Mouse (Mus musculus) embryonic facial prominence, embryonic 13.5 days (tissue): ENCODE measurements around the gene Amdhd2. TPM values are rescaled to one million over a fixed set of nuclear protein-coding genes. Genes with fewer than 3 reads are reported as not detected.
A peak's percentile ranks its signal among the peaks of the same experiment; 100 is the strongest.

Experiments used
- ATAC-seq: fragments of 200-750 bp; cut with Nextera tagmentation; 2 replicates; pipeline ENCODE4 v1.8.0; 2017; ENCODE audit warnings: low read depth; ENCODE audit not compliant: insufficient number of reproducible peaks, insufficient read depth, low FRiP score, low TSS enrichment
- H3K27ac ChIP-seq: fragments of 300-500 bp; sonication (generic); 2 replicates; pipeline ENCODE4 v1.5.1; 2015; ENCODE audit warnings: moderate library complexity, mild to moderate bottlenecking, inconsistent platforms
- H3K27me3 ChIP-seq: fragments of 300-500 bp; sonication (generic); 2 replicates; pipeline ENCODE4 v1.6.1; 2015; ENCODE audit warnings: mild to moderate bottlenecking, inconsistent platforms
- H3K36me3 ChIP-seq: fragments of 300-500 bp; sonication (generic); 2 replicates; pipeline ENCODE4 v1.6.1; 2015; ENCODE audit warnings: mild to moderate bottlenecking, inconsistent platforms
- H3K4me1 ChIP-seq: fragments of 300-500 bp; sonication (generic); 2 replicates; pipeline ENCODE4 v1.6.1; 2015; ENCODE audit warnings: inconsistent platforms
- H3K4me2 ChIP-seq: fragments of 300-500 bp; sonication (generic); 2 replicates; pipeline ENCODE4 v1.6.1; 2015; ENCODE audit warnings: moderate library complexity, mild to moderate bottlenecking, inconsistent platforms
- H3K4me3 ChIP-seq: fragments of 300-500 bp; sonication (generic); 2 replicates; pipeline ENCODE4 v1.5.1; 2015; ENCODE audit warnings: mild to moderate bottlenecking, inconsistent platforms
- H3K9ac ChIP-seq: fragments of 300-500 bp; sonication (generic); 2 replicates; pipeline ENCODE4 v1.6.1; 2015; ENCODE audit warnings: mild to moderate bottlenecking, inconsistent platforms
- H3K9me3 ChIP-seq: fragments of 300-500 bp; sonication (generic); 2 replicates; pipeline ENCODE4 v1.6.1; 2016; ENCODE audit warnings: inconsistent platforms
- WGBS: fragments of 180-500 bp; shearing (Covaris S2); methylation state at CpG from one replicate; pipeline ENCODE4 v1.1.7; 2015; ENCODE audit warnings: mixed read lengths; 5-methylcytosine and 5-hydroxymethylcytosine counted together
- polyA plus RNA-seq: library from polyadenylated mRNA; unstranded; fragments of >200 nt; fragmentation: Nextera tagmentation; extraction: Ambion mirVana; gene quantifications from 2 replicates; pipeline ENCODE4 v1.2.1, GENCODE M21; 2015

The Amdhd2 gene
- polyA plus RNA-seq, 1 experiment from 2014 or later, result 41.4 TPM

DNA sequence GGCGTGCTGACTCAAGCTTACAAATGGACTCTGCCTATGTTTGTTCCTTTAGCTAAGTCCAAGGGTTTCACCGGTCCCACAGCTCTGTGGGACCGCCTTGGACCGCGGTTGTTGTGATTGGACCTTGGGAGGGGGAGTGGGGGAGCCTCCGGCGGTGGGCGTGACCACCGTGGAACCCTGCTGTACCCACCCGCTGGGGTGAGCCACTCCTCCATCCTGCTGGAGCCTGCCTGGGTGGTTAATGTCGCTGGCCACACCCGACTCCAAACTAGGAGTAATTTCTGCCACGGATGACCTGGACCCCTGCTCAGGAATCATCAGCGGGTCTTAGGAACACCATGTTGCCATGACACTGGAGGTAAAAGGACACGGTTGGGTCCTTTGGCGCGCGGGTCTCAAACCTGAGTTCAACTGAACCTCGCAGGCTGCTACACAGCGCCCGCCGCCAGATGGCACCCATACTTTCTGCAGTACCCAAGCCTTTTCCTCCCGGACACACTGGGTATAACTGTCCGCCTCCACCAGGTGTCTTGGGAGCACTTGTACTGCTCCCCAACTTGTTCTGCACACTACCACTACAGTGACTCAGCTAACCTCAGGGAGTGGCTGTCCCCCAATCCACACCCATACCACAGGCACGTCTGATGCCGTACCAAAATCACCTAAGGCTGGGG is 11.5 kb downstream of the Amdhd2 start:
- peaks cover 18% of the 10 kb centered on the region for H3K4me1 ChIP-seq
- H3K27me3 ChIP-seq, result no peaks in the 10 kb centered on the region
- H3K9ac ChIP-seq, result peak overlapping the region; percentile 64
- peak overlapping the region; percentile 48 for H3K4me3 ChIP-seq
- H3K9me3 ChIP-seq, result no peaks in the 10 kb centered on the region
- under 1% methylated on average over 26 of the region's 26 CpGs for WGBS
- peak overlapping the region; percentile 82 for H3K4me2 ChIP-seq
- H3K27ac ChIP-seq, result no peak overlapping the region; the same call in 1 of the 2 replicates
- peaks cover 21% of the 10 kb centered on the region for H3K36me3 ChIP-seq
- ATAC-seq, result peak; percentile 81

DNA sequence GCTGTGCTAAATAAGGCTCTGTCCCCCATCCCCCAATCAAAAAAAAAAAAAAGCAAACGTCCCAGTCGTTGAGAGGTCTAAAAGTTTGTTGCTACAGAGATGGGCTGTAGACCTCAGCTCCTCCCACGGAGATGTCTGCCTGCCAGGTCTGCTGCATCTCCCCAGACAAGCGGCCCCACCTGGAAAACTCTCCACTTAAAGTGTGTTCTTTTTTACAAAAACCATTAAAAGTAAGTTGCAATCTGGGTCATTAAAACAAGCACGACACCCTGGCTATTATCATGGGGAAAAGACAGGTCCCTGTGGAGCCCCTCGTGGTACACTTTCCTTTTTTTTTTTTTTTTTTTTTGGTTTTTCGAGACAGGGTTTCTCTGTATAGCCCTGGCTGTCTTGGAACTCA is 12.2 kb downstream of the Amdhd2 start:
- Histone ChIP-seq H3K4me2 (peak overlapping the region; percentile 82), H3K9ac (peak overlapping the region; percentile 64; the same call in 1 of the 2 replicates), H3K9me3 (no peaks in the 10 kb centered on the region), H3K27ac (no peak overlapping the region), H3K36me3 (peaks cover 15% of the 10 kb centered on the region), H3K4me3 (peak overlapping the region; percentile 48), H3K27me3 (no peaks in the 10 kb centered on the region), H3K4me1 (peaks cover 18% of the 10 kb centered on the region)
- WGBS, result 13% methylated on average over 7 of the region's 7 CpGs
- no peak for ATAC-seq

DNA sequence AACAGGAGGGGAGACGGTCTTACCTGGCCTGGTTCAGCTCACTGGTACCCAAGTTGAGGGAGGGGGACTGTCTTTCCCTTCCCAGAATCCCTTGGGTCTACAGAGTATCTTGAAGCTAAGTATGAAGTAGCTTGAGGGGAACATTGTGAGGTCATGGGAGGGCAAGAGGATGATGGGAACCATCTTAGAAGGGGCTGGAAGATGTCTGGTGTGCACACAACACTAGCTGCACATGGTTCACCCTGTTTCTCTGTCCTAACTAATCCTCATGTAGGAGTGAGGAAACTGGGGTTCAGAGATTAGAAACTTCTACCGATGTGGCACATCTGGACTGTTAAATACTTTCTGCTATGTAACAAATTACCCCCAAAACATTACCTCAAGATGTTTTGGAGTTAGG is 12.7 kb downstream of the Amdhd2 start, which contains the start of gene Pdpk1:
Gene Pdpk1, minus strand, starts transcription at position 101 of the 400 bp plus-strand sequence.
- no peak for ATAC-seq
- H3K4me1 ChIP-seq, result peaks cover 18% of the 10 kb centered on the region
- no peak within 1 kb of the TSS; the same call in 1 of the 2 replicates for H3K27ac ChIP-seq
- no peaks in the 10 kb centered on the region for H3K27me3 ChIP-seq
- peak within 1 kb of the TSS; percentile 82 for H3K4me2 ChIP-seq
- peaks cover 9% of the 10 kb centered on the region for H3K36me3 ChIP-seq
- H3K9me3 ChIP-seq, result no peaks in the 10 kb centered on the region
- 86% methylated on average over 2 of the region's 2 CpGs for WGBS
- peak within 1 kb of the TSS; percentile 48 for H3K4me3 ChIP-seq
- H3K9ac ChIP-seq, result peak within 1 kb of the TSS; percentile 64

DNA sequence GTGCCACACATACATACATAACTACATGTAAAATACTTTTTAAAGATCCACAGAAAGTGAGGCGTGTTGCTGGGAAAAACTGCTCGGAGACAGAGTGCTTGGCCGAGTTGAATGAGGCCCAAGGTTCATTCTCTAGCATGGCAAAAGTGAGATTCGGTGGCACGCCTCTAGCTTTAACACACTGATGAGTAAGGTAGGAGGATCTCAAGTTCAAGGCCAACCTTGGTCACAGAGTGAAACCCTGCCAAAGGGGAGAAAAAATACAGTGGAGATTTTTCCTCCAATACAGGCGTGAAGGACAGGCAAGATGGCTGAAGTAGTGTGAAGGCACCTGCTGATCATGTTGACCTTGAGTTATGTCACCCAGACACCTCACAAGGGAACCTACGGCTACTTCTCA is 14.1 kb downstream of the Amdhd2 start:
- H3K4me1 ChIP-seq, result peaks cover 18% of the 10 kb centered on the region
- H3K9me3 ChIP-seq, result no peaks in the 10 kb centered on the region
- no peak overlapping the region for H3K4me3 ChIP-seq
- H3K9ac ChIP-seq, result no peak overlapping the region
- 84% methylated on average over 7 of the region's 7 CpGs for WGBS
- ATAC-seq, result no peak
- H3K36me3 ChIP-seq, result no peaks in the 10 kb centered on the region
- H3K4me2 ChIP-seq, result no peak overlapping the region
- H3K27me3 ChIP-seq, result no peaks in the 10 kb centered on the region
- no peak overlapping the region for H3K27ac ChIP-seq

DNA sequence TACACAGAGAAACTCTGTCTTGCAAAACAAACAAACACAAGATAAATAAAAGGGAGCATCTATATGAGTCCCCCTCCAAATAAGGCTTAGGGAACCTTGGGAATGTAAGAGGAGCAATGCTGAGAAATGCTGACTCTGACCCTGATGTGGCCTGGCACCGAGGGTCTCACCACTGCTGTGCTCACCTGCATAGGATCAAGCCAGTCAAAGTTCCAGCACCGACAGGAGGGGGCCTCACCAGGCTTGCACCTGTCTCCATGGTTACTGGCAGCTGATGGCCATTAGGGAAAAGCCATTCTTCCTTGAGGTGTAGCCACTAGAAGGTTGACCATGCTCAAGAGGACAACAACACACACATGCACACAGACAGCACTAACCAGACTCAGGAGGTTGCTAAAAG is 20.7 kb downstream of the Amdhd2 start:
- no peak for ATAC-seq
- Histone ChIP-seq H3K9ac (no peak overlapping the region), H3K9me3 (no peaks in the 10 kb centered on the region), H3K27me3 (no peaks in the 10 kb centered on the region), H3K36me3 (no peaks in the 10 kb centered on the region), H3K4me2 (no peak overlapping the region), H3K4me3 (no peak overlapping the region), H3K27ac (no peak overlapping the region), H3K4me1 (peaks cover 23% of the 10 kb centered on the region)
- WGBS, result 44% methylated on average over 2 of the region's 2 CpGs

DNA sequence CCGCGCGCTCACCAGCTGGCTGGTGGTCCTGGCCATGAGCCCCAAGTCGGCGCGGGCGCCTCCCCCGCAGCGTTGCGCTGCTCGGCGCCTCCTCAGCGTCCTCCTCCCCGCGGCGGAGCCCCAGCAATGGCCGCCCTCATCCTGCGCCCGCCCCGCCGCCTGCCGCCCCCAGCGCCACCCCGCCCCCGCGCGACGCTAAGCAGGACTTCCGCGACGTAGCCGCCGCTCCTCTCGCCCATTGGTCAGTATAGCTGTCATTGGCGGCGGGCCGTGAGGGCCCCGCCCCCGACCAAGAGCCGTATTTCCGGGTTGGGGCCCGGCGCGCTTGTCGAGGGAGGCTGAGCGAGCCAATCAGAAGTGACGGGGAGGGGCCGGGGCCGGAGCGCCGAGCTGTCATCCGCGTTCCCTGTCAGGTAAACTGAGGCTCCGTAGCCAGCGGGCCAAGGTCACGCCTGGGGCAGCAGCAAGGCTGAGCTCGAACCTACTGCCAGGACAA is 22.1 kb downstream of the Amdhd2 start:
- no peaks in the 10 kb centered on the region for H3K9me3 ChIP-seq
- no peaks in the 10 kb centered on the region for H3K36me3 ChIP-seq
- peak overlapping the region; percentile 97 for H3K4me3 ChIP-seq
- peak overlapping the region; percentile 85 for H3K4me2 ChIP-seq
- H3K27me3 ChIP-seq, result no peaks in the 10 kb centered on the region
- ATAC-seq, result peak; percentile 95
- peak overlapping the region; percentile 94 for H3K9ac ChIP-seq
- peaks cover 31% of the 10 kb centered on the region for H3K4me1 ChIP-seq
- peak overlapping the region; percentile 89 for H3K27ac ChIP-seq
- WGBS, result under 1% methylated on average over 57 of the region's 57 CpGs

DNA sequence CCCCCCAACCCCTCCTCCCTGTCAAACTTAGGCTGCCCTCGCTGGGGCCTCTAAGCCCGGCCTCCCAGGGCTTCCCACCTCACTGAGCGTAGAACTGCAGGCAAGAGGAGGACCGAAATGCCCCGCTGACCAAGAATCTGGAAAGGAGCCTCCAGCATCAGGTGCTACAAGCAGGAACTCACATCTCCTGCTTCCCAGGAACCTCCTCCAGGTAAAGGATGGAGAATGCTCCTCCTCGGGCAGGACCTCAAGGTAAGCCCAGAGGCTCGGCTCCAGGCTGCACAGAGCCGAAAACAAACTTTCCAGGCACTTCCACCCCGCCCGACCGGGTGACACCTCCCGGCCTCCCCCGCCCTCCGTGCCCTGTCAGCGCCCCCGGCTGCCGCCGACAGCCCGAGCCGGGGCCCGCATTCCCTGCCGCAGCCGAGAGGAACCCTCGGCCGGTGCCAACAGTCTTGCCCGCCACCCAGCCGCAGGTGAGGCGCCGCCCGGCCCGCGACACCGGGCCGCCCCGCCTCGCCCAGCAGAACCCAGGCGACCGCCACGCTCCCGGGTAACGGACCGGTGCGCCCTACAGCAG is 22.6 kb downstream of the Amdhd2 start:
- peak overlapping the region; percentile 97 for H3K4me3 ChIP-seq
- no peak; the same call in none of the 2 replicates for ATAC-seq
- H3K9me3 ChIP-seq, result no peaks in the 10 kb centered on the region
- peak overlapping the region; percentile 94 for H3K9ac ChIP-seq
- WGBS, result under 1% methylated on average over 27 of the region's 43 CpGs
- H3K27ac ChIP-seq, result peak overlapping the region; percentile 89
- H3K4me1 ChIP-seq, result peaks cover 31% of the 10 kb centered on the region
- H3K4me2 ChIP-seq, result peak overlapping the region; percentile 85
- H3K27me3 ChIP-seq, result no peaks in the 10 kb centered on the region
- H3K36me3 ChIP-seq, result no peaks in the 10 kb centered on the region

DNA sequence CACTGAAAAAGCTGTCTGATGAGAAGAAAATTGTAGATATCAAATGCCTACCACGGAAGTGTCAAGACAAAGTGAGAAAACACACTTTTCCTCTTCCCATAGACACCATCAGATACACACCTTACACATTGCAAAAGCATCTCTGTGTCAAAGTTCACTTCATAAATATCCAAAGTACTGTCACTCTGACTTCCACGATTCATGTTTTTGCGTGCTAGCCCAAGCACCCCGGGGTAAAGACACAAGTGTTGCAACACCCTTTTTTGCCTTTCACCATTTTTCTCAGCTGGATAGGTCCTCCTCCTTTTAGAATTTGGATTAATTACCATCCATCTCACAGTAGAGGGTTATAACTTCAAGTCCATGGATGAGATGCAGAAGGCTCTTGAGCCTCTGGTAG is 23.6 kb downstream of the Amdhd2 start:
- peak overlapping the region; percentile 94 for H3K9ac ChIP-seq
- no peak for ATAC-seq

DNA sequence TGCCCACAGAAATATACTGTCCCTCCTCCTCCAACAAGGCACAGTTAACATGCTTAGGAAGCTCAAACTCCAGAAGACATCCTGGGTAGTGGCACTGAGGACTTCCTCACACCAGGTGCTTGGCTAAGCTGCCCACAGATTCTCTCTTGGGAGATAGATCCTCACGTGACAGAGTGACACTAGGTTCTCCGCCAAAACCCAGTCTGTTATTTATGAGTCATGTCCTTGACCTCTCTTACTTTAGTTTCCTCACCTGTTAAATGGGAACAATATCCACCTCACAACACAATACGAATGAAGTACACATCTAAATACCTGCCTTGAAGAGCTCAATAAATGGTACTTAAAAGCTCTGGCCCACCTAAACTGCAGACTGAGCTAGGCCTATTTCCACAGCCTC is 24.3 kb downstream of the Amdhd2 start:
- Histone ChIP-seq H3K9me3 (no peaks in the 10 kb centered on the region), H3K27me3 (no peaks in the 10 kb centered on the region), H3K4me1 (peaks cover 31% of the 10 kb centered on the region), H3K36me3 (no peaks in the 10 kb centered on the region), H3K4me3 (no peak overlapping the region), H3K4me2 (no peak overlapping the region), H3K27ac (no peak overlapping the region), H3K9ac (no peak overlapping the region)
- no peak for ATAC-seq
- 84% methylated on average over 3 of the region's 3 CpGs for WGBS

More for the DNA sequence above, 23.6 kb downstream of the Amdhd2 start:
- WGBS, result 87% methylated on average over 4 of the region's 4 CpGs
- peaks cover 31% of the 10 kb centered on the region for H3K4me1 ChIP-seq
- peak overlapping the region; percentile 97 for H3K4me3 ChIP-seq
- no peaks in the 10 kb centered on the region for H3K9me3 ChIP-seq
- H3K4me2 ChIP-seq, result peak overlapping the region; percentile 85
- H3K36me3 ChIP-seq, result no peaks in the 10 kb centered on the region
- no peaks in the 10 kb centered on the region for H3K27me3 ChIP-seq
- H3K27ac ChIP-seq, result no peak overlapping the region

DNA sequence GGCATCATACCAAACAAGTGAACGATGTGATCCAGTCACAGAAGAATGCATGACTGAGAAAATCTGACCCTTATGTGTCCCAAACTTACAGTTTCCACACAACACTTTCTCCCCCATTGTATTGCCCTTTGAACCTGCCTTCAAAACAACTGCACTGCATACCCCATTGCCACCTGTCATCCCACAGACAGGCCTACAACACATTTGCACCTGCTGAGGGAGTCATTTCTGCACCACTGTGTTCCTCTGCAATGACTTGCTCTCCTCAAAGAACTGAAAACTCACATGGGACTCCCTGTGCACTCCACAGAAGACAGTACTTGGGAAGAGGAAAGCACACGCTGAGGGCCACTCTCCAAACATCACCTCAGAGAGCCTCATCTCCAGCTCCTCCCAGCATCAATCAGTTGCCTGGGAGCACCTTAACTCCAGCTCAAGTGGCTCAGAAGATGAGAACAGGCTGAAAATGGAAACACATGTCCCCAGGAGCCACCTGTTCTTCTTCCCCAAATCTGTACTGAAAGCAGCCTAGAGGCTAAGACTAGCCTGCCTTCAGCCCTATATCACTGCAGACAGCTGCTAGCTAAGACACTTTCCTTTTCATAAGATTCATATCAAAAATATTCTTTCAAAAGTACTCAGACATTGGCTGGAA is 26.2 kb downstream of the Amdhd2 start:
- Histone ChIP-seq H3K4me1 (peaks cover 31% of the 10 kb centered on the region), H3K4me3 (no peak overlapping the region), H3K4me2 (no peak overlapping the region), H3K9ac (no peak overlapping the region), H3K27me3 (no peaks in the 10 kb centered on the region), H3K36me3 (no peaks in the 10 kb centered on the region), H3K27ac (no peak overlapping the region), H3K9me3 (no peaks in the 10 kb centered on the region)
- WGBS, result 55% methylated on average over 2 of the region's 2 CpGs
- ATAC-seq, result no peak

DNA sequence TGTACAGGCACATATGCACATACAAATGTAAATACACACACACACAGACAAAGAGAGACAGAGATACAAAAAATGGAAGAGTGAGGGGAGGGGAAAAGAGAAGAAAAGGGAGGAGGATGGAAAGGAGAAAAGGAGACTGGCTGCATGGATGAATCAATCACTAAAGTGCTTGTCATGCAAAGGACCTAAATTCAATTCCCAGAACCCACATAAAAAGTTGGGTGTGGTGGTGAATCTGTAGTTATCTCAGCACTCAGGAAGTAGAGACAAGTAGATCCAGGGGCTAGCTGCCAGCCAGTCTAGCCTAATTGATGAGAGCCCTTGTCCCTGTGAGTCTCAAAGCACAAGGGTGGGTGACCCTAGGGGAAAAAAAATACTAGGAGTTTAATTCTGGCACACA is 29.5 kb downstream of the Amdhd2 start:
- Histone ChIP-seq H3K4me1 (peaks cover 20% of the 10 kb centered on the region), H3K27ac (no peak overlapping the region), H3K9ac (no peak overlapping the region), H3K4me2 (no peak overlapping the region), H3K36me3 (no peaks in the 10 kb centered on the region), H3K4me3 (no peak overlapping the region), H3K27me3 (no peaks in the 10 kb centered on the region), H3K9me3 (no peaks in the 10 kb centered on the region)
- no peak for ATAC-seq
